10 mouse cellular contexts compared by ENCODE assay signal in the genomic region with DNA sequence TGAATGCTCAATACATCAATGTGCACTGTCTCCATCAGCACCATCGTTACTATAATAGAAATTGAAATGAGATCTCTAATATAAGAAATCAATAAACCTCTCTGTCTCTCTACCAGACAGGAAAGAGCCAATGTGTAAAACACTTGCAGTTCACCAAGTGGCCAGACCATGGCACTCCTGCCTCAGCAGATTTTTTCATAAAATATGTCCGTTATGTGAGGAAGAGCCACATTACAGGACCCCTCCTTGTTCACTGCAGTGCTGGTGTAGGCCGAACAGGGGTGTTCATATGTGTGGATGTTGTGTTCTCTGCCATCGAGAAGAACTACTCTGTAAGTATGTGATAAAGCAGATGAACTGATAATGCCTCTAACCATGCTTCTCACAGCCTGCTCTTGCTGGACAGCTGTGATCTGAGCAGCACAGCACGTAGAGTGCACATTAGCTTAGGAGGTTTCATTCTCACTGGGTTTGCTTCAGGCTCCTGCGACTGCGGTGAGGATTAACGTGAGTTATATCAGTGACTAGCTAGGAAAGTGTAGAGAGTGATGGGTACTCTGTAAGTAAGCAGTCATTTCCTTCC. TPM values are rescaled to one million over a fixed set of nuclear protein-coding genes. Genes with fewer than 3 reads are reported as not detected.
DNase-seq lines count a peak whose midpoint lies in the region; ATAC-seq and TF ChIP-seq lines count a peak whose summit lies in the region.
"Had no signal": no experiment of that assay in that cellular context is flagged by ENCODE, and none has a peak within 500 bp of the region (broad histone marks: within the 10 kb centered on the region; RNA-seq: fewer than 3 reads in every experiment).

No protein-coding gene starts in this region.

- peak; percentile 68 for TF ChIP-seq RAD21 in CH12.LX (IDR thresholded peaks at IDR 0.05; ENCODE audit: low read depth, low read length)

- dilution Hi-C loops in CH12.LX (cut with MboI; ENCODE audit: extremely low pct_ligation_motif_present, extremely low pct_unique_long_range_greater_than_20kb, low sequenced_read_pairs) = no loop called here

- H3K27ac ChIP-seq in CH12.LX (ENCODE audit: insufficient read depth, low read depth) = no peak overlapping the region
- H3K27ac ChIP-seq in neural tube, embryonic 14.5 days (ENCODE audit: low read depth, low read length) = no peak overlapping the region
- H3K27ac ChIP-seq: limb, embryonic 15.5 days; stomach, embryonic 15.5 days had no signal

- H3K79me2 ChIP-seq in CH12.LX (replicated peaks; ENCODE audit: control insufficient read depth, extremely low read depth, insufficient read depth, poor library complexity, severe bottlenecking) = no peaks in the 10 kb centered on the region

- H3K9ac ChIP-seq in CH12.LX (ENCODE audit: insufficient read depth, low read depth) = no peak overlapping the region
- H3K9ac ChIP-seq in neural tube, embryonic 14.5 days (replicated peaks; ENCODE audit: low read depth, low read length) = no peak overlapping the region
- H3K9ac ChIP-seq: limb, embryonic 15.5 days; stomach, embryonic 15.5 days had no signal

- peak overlapping the region; percentile 50; the same call in 1 of the 2 replicates for H3K4me2 ChIP-seq in CH12.LX (ENCODE audit: insufficient read depth, low read depth, poor library complexity, severe bottlenecking)
- no peak overlapping the region for H3K4me2 ChIP-seq in neural tube, embryonic 14.5 days (ENCODE audit: low read depth, low read length)
- H3K4me2 ChIP-seq: limb, embryonic 15.5 days; stomach, embryonic 15.5 days had no signal

- no peaks in the 10 kb centered on the region for H3K9me3 ChIP-seq in CH12.LX (replicated peaks; ENCODE audit: low read length)
- no peaks in the 10 kb centered on the region for H3K9me3 ChIP-seq in neural tube, embryonic 14.5 days (ENCODE audit: control insufficient read depth, low read length)
- H3K9me3 ChIP-seq: limb, embryonic 15.5 days; stomach, embryonic 15.5 days had no signal

- TF ChIP-seq POLR2A in CH12.LX (IDR thresholded peaks at IDR 0.05; ENCODE audit: low read depth, low read length) = no peak

- WGBS in neural tube, embryonic 14.5 days = 66% methylated on average over 8 of the region's 8 CpGs

- no peaks in the 10 kb centered on the region for H3K36me3 ChIP-seq in CH12.LX (replicated peaks in 1 of 2; ENCODE audit: control insufficient read depth in 1 of 2, insufficient read depth in 1 of 2, low read length in 1 of 2)
- H3K36me3 ChIP-seq in neural tube, embryonic 14.5 days (ENCODE audit: control insufficient read depth, insufficient read depth, low read length) = no peaks in the 10 kb centered on the region
- H3K36me3 ChIP-seq: limb, embryonic 15.5 days; stomach, embryonic 15.5 days had no signal

- intact Hi-C loops in heart, postnatal 25 days (cut with DNase I) = no loop called here
- intact Hi-C loops in gastrocnemius, postnatal 36 days (cut with DNase I) = no loop called here

- in situ Hi-C loops in CH12.LX (cut with MboI; ENCODE audit: low pct_ligation_motif_present, low pct_unique_long_range_greater_than_20kb, low sequenced_read_pairs) = no loop called here

- no peak overlapping the region for H3K4me3 ChIP-seq in CH12.LX (replicated peaks in 1 of 3; ENCODE audit: low read depth in 2 of 3, low read length in 2 of 3, poor library complexity in 1 of 3)
- H3K4me3 ChIP-seq in neural tube, embryonic 14.5 days (ENCODE audit: low read depth, low read length) = no peak overlapping the region
- H3K4me3 ChIP-seq: limb, embryonic 15.5 days; stomach, embryonic 15.5 days had no signal

- peak; percentile 19 to 72; a peak in 3 of 4 replicates for TF ChIP-seq CTCF in CH12.LX (conservative IDR thresholded peaks at IDR 0.05 in 1 of 2, IDR thresholded peaks at IDR 0.05 in 1 of 2; ENCODE audit: low read depth in 2 of 2, low read length in 2 of 2)

- TF ChIP-seq EP300 in CH12.LX (IDR thresholded peaks at IDR 0.05; ENCODE audit: low read length) = no peak

- ATAC-seq in neural tube, embryonic 14.5 days (ENCODE audit: low read depth) = peak; percentile 63; the same call in 1 of the 2 replicates

- DNase-seq in heart, adult 11 months = peak; percentile 56
- no peak for DNase-seq in heart, postnatal 25 days (ENCODE audit: low spot score)
- peak; percentile 29 for DNase-seq in CH12.LX (ENCODE audit: extremely low read depth)
- peak; percentile 58 for DNase-seq in embryo, embryonic 11 days
- DNase-seq in layer of hippocampus, postnatal 14 days (ENCODE audit: low spot score in 2 of 2) = peak; percentile 29 to 60
- no peak for DNase-seq in urinary bladder, adult 18-20 months (ENCODE audit: low spot score in 2 of 2)
- DNase-seq in gastrocnemius, postnatal 36 days = no peak

- no peaks in the 10 kb centered on the region for H3K27me3 ChIP-seq in CH12.LX (replicated peaks)
- H3K27me3 ChIP-seq in neural tube, embryonic 14.5 days (ENCODE audit: control insufficient read depth, insufficient read depth, low read length) = no peaks in the 10 kb centered on the region
- H3K27me3 ChIP-seq: limb, embryonic 15.5 days; stomach, embryonic 15.5 days had no signal

- peaks cover 3 to 5% of the 10 kb centered on the region in 2 experiments; a peak in 3 of 4 replicates for H3K4me1 ChIP-seq in CH12.LX (ENCODE audit: control insufficient read depth in 1 of 2, insufficient read depth in 2 of 2)
- no peaks in the 10 kb centered on the region for H3K4me1 ChIP-seq in neural tube, embryonic 14.5 days (ENCODE audit: control insufficient read depth, insufficient read depth, low read length)
- H3K4me1 ChIP-seq: limb, embryonic 15.5 days; stomach, embryonic 15.5 days had no signal

TF ChIP-seq in CH12.LX, 34 proteins besides CTCF, POLR2A, EP300 and RAD21:
- peak; percentile 27; the same call in 1 of the 2 replicates for TF ChIP-seq SMC3 (IDR thresholded peaks at IDR 0.05; ENCODE audit: low read depth, low read length)
- no peak for TF ChIP-seq MAX (IDR thresholded peaks at IDR 0.05; ENCODE audit: low read length)
- peak; percentile 15; the same call in 1 of the 2 replicates for TF ChIP-seq ZNF384 (IDR thresholded peaks at IDR 0.05; ENCODE audit: low read depth, low read length)
- 0 out of 2 replicates have a peak, but pooled peaks have one; percentile 35 for TF ChIP-seq MAZ (IDR thresholded peaks at IDR 0.05; ENCODE audit: low read depth, low read length)
- TF ChIP-seq TBP (conservative IDR thresholded peaks at IDR 0.05; ENCODE audit: low read depth, low read length) = no peak

RNA-seq across cellular contexts. Expression of a gene that starts 43.9 kb away (rescaled TPM):
- not detected for total RNA-seq in heart, postnatal 25 days (2021)
- total RNA-seq in CH12.LX (2012; rRNA removed) = not detected in 2 replicates
- 0.11 and 0.20 TPM in 2 replicates for total RNA-seq in CH12.LX (2014; rRNA removed)
- 0.10 TPM in 2 replicates for polyA plus RNA-seq in CH12.LX (2012; ENCODE audit: insufficient read length, low read depth)
- under 1 TPM; 0.62 to 0.76 TPM for total RNA-seq in layer of hippocampus, postnatal 14 days (2021)
- 0.20 and 0.45 TPM in 2 replicates for polyA plus RNA-seq in neural tube, embryonic 14.5 days (2014; fragmentation: Nextera tagmentation; extraction: Ambion mirVana)
- total RNA-seq in gastrocnemius, postnatal 36 days (2021) = not detected

Comparison
In these comparisons a context has a peak if more than half of its experiments do, and no peak if none do; other contexts are left out.
1. DNase-seq: peak in heart, adult 11 months (single experiment), CH12.LX (single experiment), embryo, embryonic 11 days (single experiment) and layer of hippocampus, postnatal 14 days (2 of 2); none in heart, postnatal 25 days (single experiment), urinary bladder, adult 18-20 months (0 of 2) and gastrocnemius, postnatal 36 days (0 of 2).